Mouse (Mus musculus) lung, postnatal 0 days (tissue): ENCODE data around the gene Ahnak. TPM values are rescaled to one million over a fixed set of nuclear protein-coding genes. Genes with fewer than 3 reads are reported as not detected.
"Not testable (repeated sequence)": the region's sequence is repeated elsewhere in the genome, so short reads cannot be mapped to it uniquely, and the experiment has no call there.

Experiments used
- ATAC-seq: fragments of 200-750 bp; cut with Nextera tagmentation; 2 replicates; pipeline ENCODE4 v1.8.0; 2017; ENCODE audit warnings: moderate library complexity
- DNase-seq: peaks from one replicate; pipeline ENCODE4 v3.0.0-alpha.2; 2016; ENCODE audit warnings: low spot score
- H3K27ac ChIP-seq: fragments of 300-500 bp; sonication (generic); 2 replicates; pipeline ENCODE4 v1.5.1; 2014; ENCODE audit warnings: antibody characterized with exemption, mild to moderate bottlenecking, low read length, mixed read lengths
- H3K27me3 ChIP-seq: fragments of 300-500 bp; sonication (generic); replicated peaks from 2 replicates; pipeline ENCODE4 v1.6.1; 2014; ENCODE audit warnings: low read length, mixed read lengths; ENCODE audit not compliant: insufficient read depth
- H3K36me3 ChIP-seq: fragments of 300-500 bp; sonication (generic); 2 replicates; pipeline ENCODE4 v1.6.1; 2014; ENCODE audit warnings: low read length, mixed read lengths; ENCODE audit not compliant: insufficient read depth
- H3K4me1 ChIP-seq: fragments of 300-500 bp; sonication (generic); 2 replicates; pipeline ENCODE4 v1.6.1; 2014; ENCODE audit warnings: antibody characterized with exemption, low read depth, low read length, mixed read lengths; ENCODE audit not compliant: insufficient read depth
- H3K4me2 ChIP-seq: fragments of 300-500 bp; sonication (generic); replicated peaks from 2 replicates; pipeline ENCODE4 v1.6.1; 2014; ENCODE audit warnings: low read depth, mild to moderate bottlenecking, low read length, moderate library complexity, mixed read lengths
- H3K4me3 ChIP-seq: fragments of 300-500 bp; sonication (generic); 2 replicates; pipeline ENCODE4 v1.5.1; 2014; ENCODE audit warnings: low read depth, low read length
- H3K9ac ChIP-seq: fragments of 300-500 bp; sonication (generic); replicated peaks from 2 replicates; pipeline ENCODE4 v1.6.1; 2014; ENCODE audit warnings: low read depth, mild to moderate bottlenecking
- H3K9me3 ChIP-seq: fragments of 300-500 bp; sonication (generic); 2 replicates; pipeline ENCODE4 v1.6.1; 2016; ENCODE audit warnings: low read length, mixed read lengths
- CTCF ChIP-seq: IDR thresholded peaks from 2 replicates; pipeline ENCODE4 v1.5.1; 2016; ENCODE audit warnings: antibody characterized with exemption, mild to moderate bottlenecking
- EP300 ChIP-seq: IDR thresholded peaks from 2 replicates; pipeline ENCODE4 v1.6.1; 2016; ENCODE audit warnings: antibody characterized with exemption, mild to moderate bottlenecking, control low read depth
- WGBS: fragments of 180-500 bp; shearing (Covaris S2); extraction: QIAGEN DNeasy Blood & Tissue Kit; methylation state at CpG from one replicate; pipeline ENCODE4 v1.1.7; 2014; 5-methylcytosine and 5-hydroxymethylcytosine counted together
- polyA plus RNA-seq: library from polyadenylated mRNA; unstranded; fragments of >200 nt; fragmentation: Nextera tagmentation; extraction: Ambion mirVana; gene quantifications from 2 replicates; pipeline ENCODE4 v1.2.1, GENCODE M21; 2015

Ahnak gene
- polyA plus RNA-seq, 1 experiment from 2014 or later = 151 TPM

- no peak for TF ChIP-seq EP300
- no peak for TF ChIP-seq CTCF
- 58% methylated on average over 10 of the region's 10 CpGs for WGBS
- Histone ChIP-seq H3K36me3 (peaks cover 3% of the 10 kb centered on the region; the same call in 1 of the 2 replicates), H3K4me2 (peak overlapping the region; percentile 71), H3K4me1 (peaks cover 56% of the 10 kb centered on the region), H3K4me3 (no peak overlapping the region), H3K9me3 (no peaks in the 10 kb centered on the region), H3K9ac (no peak overlapping the region), H3K27ac (no peak overlapping the region), H3K27me3 (no peaks in the 10 kb centered on the region)
- ATAC-seq (no peak), DNase-seq (no peak)
These were observed 5.9 kb downstream of the Ahnak start for GRCm38 (mm10) chr19:8994813-8995607.

- DNase-seq = peak; percentile 20
- H3K4me2 ChIP-seq = no peak overlapping the region
- no peak overlapping the region for H3K4me3 ChIP-seq
- 82% methylated on average over 6 of the region's 6 CpGs for WGBS
- no peak for ATAC-seq
- no peaks in the 10 kb centered on the region for H3K9me3 ChIP-seq
- TF ChIP-seq EP300 (no peak), CTCF (peak; percentile 29)
- H3K27ac ChIP-seq = peak overlapping the region; percentile 84
- no peaks in the 10 kb centered on the region for H3K27me3 ChIP-seq
- peaks cover 49% of the 10 kb centered on the region for H3K4me1 ChIP-seq
- no peak overlapping the region for H3K9ac ChIP-seq
- H3K36me3 ChIP-seq = peaks cover 18% of the 10 kb centered on the region; the same call in 1 of the 2 replicates
These were observed 7.5 kb downstream of the Ahnak start for GRCm38 (mm10) chr19:8996601-8997000.

- H3K4me1 ChIP-seq = peaks cover 40% of the 10 kb centered on the region
- H3K9ac ChIP-seq = no peak overlapping the region
- peak overlapping the region; percentile 84 for H3K27ac ChIP-seq
- DNase-seq (peak; percentile 98), ATAC-seq (peak; percentile 97)
- H3K4me2 ChIP-seq = peak overlapping the region; percentile 38
- no peaks in the 10 kb centered on the region for H3K27me3 ChIP-seq
- no peaks in the 10 kb centered on the region for H3K9me3 ChIP-seq
- H3K36me3 ChIP-seq = peaks cover 28% of the 10 kb centered on the region
- TF ChIP-seq CTCF (peak; percentile 40), EP300 (peak; percentile 78)
- 10% methylated on average over 4 of the region's 4 CpGs for WGBS
- H3K4me3 ChIP-seq = no peak overlapping the region
These were observed 8.5 kb downstream of the Ahnak start for GRCm38 (mm10) chr19:8997546-8997945.

DNA sequence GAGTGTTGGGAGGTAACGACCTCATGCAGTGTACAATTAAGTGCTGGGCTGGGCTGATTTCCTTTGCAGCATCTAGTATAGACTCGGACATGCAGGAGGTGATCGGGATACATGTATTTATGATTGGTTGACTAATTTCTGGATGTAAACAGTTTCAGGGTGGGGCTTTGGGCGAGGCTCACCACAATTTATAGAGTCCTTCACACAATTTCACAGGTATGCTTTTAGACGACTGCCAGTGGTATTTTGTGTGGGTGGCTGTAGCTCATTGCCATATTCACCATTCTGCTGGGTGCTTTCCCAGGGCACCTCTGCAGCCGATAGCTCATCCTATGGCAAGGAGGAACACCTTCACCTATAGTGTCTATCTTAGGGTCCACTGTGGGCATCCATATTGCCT is 9.5 kb downstream of the Ahnak start:
- ATAC-seq (no peak), DNase-seq (no peak)
- peaks cover 38% of the 10 kb centered on the region for H3K36me3 ChIP-seq
- peak overlapping the region; percentile 38 for H3K4me2 ChIP-seq
- WGBS = 60% methylated on average over 6 of the region's 6 CpGs
- H3K27ac ChIP-seq = peak overlapping the region; percentile 84
- no peaks in the 10 kb centered on the region for H3K9me3 ChIP-seq
- no peak overlapping the region for H3K4me3 ChIP-seq
- no peaks in the 10 kb centered on the region for H3K27me3 ChIP-seq
- TF ChIP-seq CTCF (no peak), EP300 (no peak)
- H3K9ac ChIP-seq = no peak overlapping the region
- H3K4me1 ChIP-seq = peaks cover 31% of the 10 kb centered on the region

DNA sequence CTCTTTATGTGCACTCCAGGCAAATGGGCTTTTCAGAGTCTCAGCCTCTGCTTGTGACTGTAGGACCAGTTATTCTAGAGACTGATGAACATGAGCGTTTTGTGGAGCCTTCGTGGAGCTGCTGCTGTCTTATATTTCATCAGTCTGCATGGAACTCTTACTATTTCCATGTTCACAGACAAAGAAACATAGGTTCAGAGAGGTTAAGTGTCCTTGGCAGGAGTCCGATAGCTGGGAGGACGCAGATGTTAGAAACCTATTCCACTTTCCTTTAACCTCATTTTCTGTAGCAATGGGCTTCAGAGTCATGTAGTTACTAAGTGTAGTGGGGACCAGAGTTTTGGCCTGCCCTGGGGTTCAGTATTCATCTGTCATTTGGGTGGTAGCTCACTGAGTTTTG is 10.1 kb downstream of the Ahnak start:
- TF ChIP-seq EP300 = no peak
- no peak for TF ChIP-seq CTCF
- Histone ChIP-seq H3K27ac (peak overlapping the region; percentile 20; the same call in 1 of the 2 replicates), H3K27me3 (no peaks in the 10 kb centered on the region), H3K9ac (no peak overlapping the region), H3K4me2 (0 out of 2 replicates have a peak overlapping the region, but pooled peaks have one; percentile 25), H3K4me3 (no peak overlapping the region), H3K36me3 (peaks cover 44% of the 10 kb centered on the region), H3K4me1 (peaks cover 27% of the 10 kb centered on the region), H3K9me3 (no peaks in the 10 kb centered on the region)
- ATAC-seq = no peak
- WGBS = 50% methylated on average over 4 of the region's 4 CpGs
- DNase-seq = peak; percentile 36

DNA sequence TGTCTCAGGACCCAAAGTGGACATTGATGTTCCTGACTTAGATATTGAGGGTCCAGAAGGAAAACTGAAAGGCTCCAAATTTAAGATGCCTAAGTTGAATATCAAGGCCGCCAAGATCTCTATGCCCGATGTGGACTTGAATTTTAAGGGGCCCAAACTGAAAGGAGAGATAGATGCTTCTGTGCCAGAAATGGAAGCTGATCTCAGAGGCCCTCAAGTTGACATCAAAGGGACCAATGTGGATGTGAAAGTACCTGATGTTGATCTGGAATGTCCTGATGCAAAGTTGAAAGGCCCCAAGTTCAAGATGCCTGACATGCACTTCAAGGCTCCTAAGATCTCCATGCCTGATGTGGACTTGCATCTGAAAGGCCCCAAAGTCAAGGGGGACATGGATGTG is 17.8 kb downstream of the Ahnak start:
- H3K4me1 ChIP-seq, H3K4me3 ChIP-seq: not testable (repeated sequence)
- H3K36me3 ChIP-seq = peaks cover 49% of the 10 kb centered on the region

More for the DNA sequence above, 17.8 kb downstream of the Ahnak start:
- DNase-seq, H3K9ac ChIP-seq, H3K27ac ChIP-seq, H3K9me3 ChIP-seq, H3K4me2 ChIP-seq, H3K27me3 ChIP-seq, ATAC-seq: not testable (repeated sequence)
- WGBS = 96% methylated on average over 2 of the region's 2 CpGs
